Mouse (Mus musculus) mammary gland, adult 2 months (tissue): ENCODE results near the gene Xrn2. TPM values are rescaled to one million over a fixed set of nuclear protein-coding genes. Genes with fewer than 3 reads are reported as not detected.

ENCODE experiments used
- polyA plus RNA-seq: library from polyadenylated mRNA; depleted of rRNA; stranded (reverse); fragments of >200 nt; gene quantifications from 2 replicates; pipeline ENCODE4 v1.2.3, GENCODE M21; 2012; ENCODE audit warnings: low replicate concordance; rRNA removed

Gene Xrn2
- 14.5 and 17.2 TPM in 2 replicates for polyA plus RNA-seq

GRCm38 (mm10) chr2:147012623-147013184 lies at the start of gene Xrn2:
TSS of gene Xrn2 (plus strand) at chr2:147012996.

GRCm38 (mm10) chr2:147085072-147085870 lies 72.5 kb downstream of the Xrn2 start, which contains the start of gene Nkx2-4:
TSS of gene Nkx2-4 (minus strand) at chr2:147085445.

Other genes starting within 250 kb of the Xrn2 start
- gene Kiz, start 157.1 kb upstream of the Xrn2 start, polyA plus RNA-seq = 2.0 and 7.2 TPM in 2 replicates
- gene Nkx2-4, start 72.4 kb downstream of the Xrn2 start, polyA plus RNA-seq = not detected in 2 replicates
- gene Nkx2-2, start 181.2 kb downstream of the Xrn2 start, polyA plus RNA-seq = 0.06 TPM in 1 of 2 replicates, not detected in the other